Mouse (Mus musculus) megakaryocyte, embryonic 14.5 days (primary cell): ENCODE data around the gene Nol7.

Experiments
- FLI1 ChIP-seq: IDR thresholded peaks from 2 replicates; pipeline ENCODE4 v1.6.1; 2012; ENCODE audit warnings: low read length, inconsistent platforms, mixed read lengths
- GATA1 ChIP-seq: IDR thresholded peaks from 3 replicates; pipeline ENCODE4 v1.6.1; 2012; ENCODE audit warnings: mixed read lengths, low read length, inconsistent platforms, borderline replicate concordance

GRCm38 (mm10) chr13:43379989-43380388 is 18.2 kb upstream of the Nol7 start:
- TF ChIP-seq FLI1 (no peak), GATA1 (no peak)
